ENCODE assay signal across 21 mouse cellular contexts in the genomic region with DNA sequence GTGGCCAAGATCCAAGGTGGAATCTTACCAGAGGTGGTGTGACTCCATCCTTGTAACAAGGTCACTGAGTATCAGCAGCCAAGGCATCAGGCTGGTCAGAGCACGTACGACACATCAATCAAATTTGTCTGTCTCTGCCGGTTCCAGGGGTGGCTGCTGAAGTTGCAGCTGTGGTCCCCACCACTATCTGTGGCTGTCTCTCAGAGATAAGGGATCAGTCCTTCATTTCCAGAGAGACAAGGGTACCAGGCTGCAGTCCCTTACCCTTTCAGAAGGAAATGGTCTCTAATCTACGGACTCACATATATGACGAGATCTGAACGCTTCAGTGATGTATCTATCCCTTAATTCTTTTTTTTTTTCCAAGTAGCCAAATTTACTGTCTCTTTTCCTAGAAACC.
"Had no signal": no experiment of that assay in that cellular context is flagged by ENCODE, and none has a peak within 500 bp of the region (broad histone marks: within the 10 kb centered on the region; RNA-seq: fewer than 3 reads in every experiment).

No protein-coding gene starts in this region.

- H3K4me1 ChIP-seq: liver, embryonic 15.5 days; neural tube, embryonic 15.5 days; stomach, embryonic 15.5 days had no signal

- H3K4me2 ChIP-seq: liver, embryonic 15.5 days; lung, embryonic 15.5 days; midbrain, embryonic 13.5 days; midbrain, embryonic 15.5 days; neural tube, embryonic 13.5 days; neural tube, embryonic 15.5 days; stomach, embryonic 15.5 days had no signal

- H3K4me3 ChIP-seq: liver, embryonic 15.5 days; lung, embryonic 15.5 days; midbrain, embryonic 10.5 days; midbrain, embryonic 13.5 days; midbrain, embryonic 15.5 days; myocyte; neural tube, embryonic 13.5 days; neural tube, embryonic 15.5 days; stomach, embryonic 15.5 days had no signal

- H3K27ac ChIP-seq: liver, embryonic 15.5 days; lung, embryonic 15.5 days; midbrain, embryonic 10.5 days; midbrain, embryonic 13.5 days; midbrain, embryonic 15.5 days; neural tube, embryonic 13.5 days; neural tube, embryonic 15.5 days; stomach, embryonic 15.5 days; stomach, postnatal 0 days had no signal

- H3K36me3 ChIP-seq: liver, embryonic 15.5 days; lung, embryonic 15.5 days; midbrain, embryonic 10.5 days; midbrain, embryonic 13.5 days; midbrain, embryonic 15.5 days; neural tube, embryonic 13.5 days; neural tube, embryonic 15.5 days; stomach, embryonic 15.5 days had no signal

- DNase-seq: liver, postnatal 0 days; lung, adult 2 months; lung, postnatal 4 days; retina, postnatal 1 day; right cerebral cortex, adult 18-20 months; right cerebral cortex, postnatal 25 days; right cerebral cortex, postnatal 4 days; thymus, adult 2 months; thymus, postnatal 25 days; thymus, postnatal 4 days had no signal

- ATAC-seq: liver, postnatal 0 days; lung, postnatal 0 days; midbrain, embryonic 13.5 days; midbrain, embryonic 15.5 days had no signal

- H3K9ac ChIP-seq: liver, embryonic 15.5 days; liver, postnatal 0 days; lung, embryonic 15.5 days; midbrain, embryonic 13.5 days; midbrain, embryonic 15.5 days; neural tube, embryonic 13.5 days; neural tube, embryonic 15.5 days; stomach, embryonic 15.5 days had no signal

- H3K27me3 ChIP-seq: liver, embryonic 15.5 days; lung, embryonic 15.5 days; midbrain, embryonic 13.5 days; midbrain, embryonic 15.5 days; neural tube, embryonic 13.5 days; neural tube, embryonic 15.5 days; stomach, embryonic 15.5 days had no signal

- H3K9me3 ChIP-seq: liver, embryonic 15.5 days; lung, embryonic 15.5 days; midbrain, embryonic 10.5 days; midbrain, embryonic 13.5 days; midbrain, embryonic 15.5 days; neural tube, embryonic 13.5 days; neural tube, embryonic 15.5 days; stomach, embryonic 15.5 days had no signal
